Mouse (Mus musculus): ENCODE measurements around the gene E330021D16Rik.

DNA sequence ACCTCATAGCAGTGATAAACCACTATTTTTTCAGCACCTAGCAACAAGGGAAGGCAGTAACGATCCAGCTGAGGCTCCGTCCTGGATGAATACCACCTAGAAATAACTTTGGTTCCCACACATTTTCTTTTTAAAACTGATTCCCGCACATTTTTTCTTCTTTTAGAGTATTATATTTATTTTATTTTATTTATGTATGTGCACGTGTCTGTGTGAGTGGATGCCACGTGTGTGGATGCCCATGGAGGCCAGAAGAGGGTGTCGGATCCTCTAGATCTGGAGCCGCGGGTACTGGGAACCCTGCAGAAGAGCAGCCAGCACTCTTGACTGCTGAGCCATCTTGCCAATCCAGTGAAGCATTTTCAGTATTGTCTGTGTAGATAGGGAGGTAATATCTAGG, 52.1 kb downstream of the E330021D16Rik start:
- TF ChIP-seq CTCF (IDR thresholded peaks at IDR 0.05; ENCODE audit: borderline replicate concordance, extremely low read depth, insufficient read depth, insufficient read length) (no peak), POLR2A (IDR thresholded peaks at IDR 0.05; ENCODE audit: borderline replicate concordance, extremely low read depth, insufficient read depth, insufficient read length, poor library complexity, severe bottlenecking) (no peak)

Data from brain, embryonic 14.5 days (tissue).